Mouse (Mus musculus): ENCODE results near the gene Ryr3.

The Ryr3 gene

DNA sequence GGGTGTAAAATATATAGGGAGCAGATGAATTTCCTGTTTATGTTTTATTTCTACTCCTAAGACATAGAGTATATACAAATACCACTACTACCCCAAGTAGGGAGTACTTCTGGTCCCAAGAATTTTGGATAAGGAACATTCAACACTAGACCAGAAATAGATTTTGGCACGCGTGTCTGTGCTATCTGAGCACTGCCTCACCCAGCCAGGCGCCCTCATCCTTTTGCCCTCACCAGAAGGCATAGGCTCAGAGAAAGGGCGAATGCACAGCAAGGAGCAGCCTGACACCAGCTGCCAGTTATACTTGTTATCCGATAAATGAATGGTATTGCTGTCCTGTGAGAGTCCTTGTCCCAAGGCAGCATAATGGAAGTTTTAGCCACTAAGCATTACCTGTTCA lies 579.7 kb downstream of the Ryr3 start:
- DNase-seq (ENCODE audit: low read depth) = no peak

- no peak for DNase-seq (ENCODE audit: low read depth)
Measured at GRCm38 (mm10) chr2:112632536-112632935, 584.4 kb downstream of the Ryr3 start.

- no peak for DNase-seq (ENCODE audit: low read depth)
Measured at GRCm38 (mm10) chr2:112630669-112631068, 586.2 kb downstream of the Ryr3 start.

DNA sequence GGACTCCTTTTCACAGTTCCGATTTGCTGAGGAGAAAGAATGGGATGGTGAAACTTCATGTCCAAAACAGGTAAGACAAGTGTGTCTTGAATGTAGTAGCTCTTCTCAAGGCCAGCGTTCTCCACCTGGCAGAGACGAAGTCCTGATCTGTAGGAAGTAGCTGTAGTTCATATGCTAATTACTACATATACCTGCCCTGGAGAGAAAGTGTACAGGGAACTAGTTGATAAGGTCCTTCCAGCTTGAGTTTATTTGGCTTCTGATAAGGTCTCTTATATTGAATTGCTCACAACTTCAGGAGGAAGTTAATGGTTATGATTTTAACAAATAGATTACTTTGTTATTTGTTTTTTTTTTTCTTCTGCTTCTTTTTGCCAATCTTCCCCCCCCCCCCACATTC lies 591.7 kb downstream of the Ryr3 start:
- DNase-seq (ENCODE audit: low read depth) = no peak

GRCm38 (mm10) chr2:112617206-112617605 lies 599.7 kb downstream of the Ryr3 start:
- DNase-seq (ENCODE audit: low read depth) = no peak

GRCm38 (mm10) chr2:112614375-112614774 lies 602.5 kb downstream of the Ryr3 start:
- DNase-seq (ENCODE audit: low read depth) = no peak

GRCm38 (mm10) chr2:112612628-112613027 lies 604.3 kb downstream of the Ryr3 start:
- no peak for DNase-seq (ENCODE audit: low read depth)

DNA sequence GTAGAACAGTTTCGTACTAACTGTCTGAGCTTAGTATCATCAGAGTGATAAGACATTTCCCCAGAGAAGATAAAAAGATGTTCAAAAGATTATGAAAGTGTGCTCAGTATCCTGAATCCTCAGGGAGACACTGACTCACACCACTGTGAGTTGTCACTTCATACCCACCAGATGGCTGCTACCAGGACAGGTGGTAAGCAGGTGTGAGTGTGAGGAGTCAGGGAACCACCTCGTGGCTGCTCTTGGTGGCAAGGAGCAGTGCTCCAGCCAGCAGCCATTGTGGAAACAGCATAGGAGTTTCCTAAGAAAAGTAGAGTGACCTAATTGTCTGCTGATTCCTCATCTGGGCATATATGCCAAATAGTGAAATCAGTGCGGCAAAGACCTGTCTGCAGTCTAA lies 610.4 kb downstream of the Ryr3 start:
- DNase-seq (ENCODE audit: low read depth) = no peak

DNA sequence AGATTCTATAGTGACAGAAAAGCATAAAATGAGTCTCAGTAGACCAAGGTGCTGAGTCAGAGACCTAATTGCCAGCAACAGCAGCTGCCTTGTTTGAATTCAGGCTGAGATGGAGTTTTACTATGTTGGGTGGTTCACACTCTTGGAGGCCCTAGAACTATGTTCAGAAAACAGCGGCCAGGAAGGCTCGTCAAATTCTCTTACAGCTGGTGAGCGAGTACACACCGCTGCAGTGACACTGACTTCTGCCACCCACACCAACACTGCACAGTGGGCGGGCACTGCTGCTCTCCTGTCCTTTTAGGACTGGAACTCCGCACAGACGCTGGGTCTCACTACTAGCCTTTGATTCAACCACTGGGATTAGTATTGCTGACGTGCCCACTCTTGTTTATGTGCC lies 614.4 kb downstream of the Ryr3 start:
- no peak for DNase-seq (ENCODE audit: low read depth)

DNA sequence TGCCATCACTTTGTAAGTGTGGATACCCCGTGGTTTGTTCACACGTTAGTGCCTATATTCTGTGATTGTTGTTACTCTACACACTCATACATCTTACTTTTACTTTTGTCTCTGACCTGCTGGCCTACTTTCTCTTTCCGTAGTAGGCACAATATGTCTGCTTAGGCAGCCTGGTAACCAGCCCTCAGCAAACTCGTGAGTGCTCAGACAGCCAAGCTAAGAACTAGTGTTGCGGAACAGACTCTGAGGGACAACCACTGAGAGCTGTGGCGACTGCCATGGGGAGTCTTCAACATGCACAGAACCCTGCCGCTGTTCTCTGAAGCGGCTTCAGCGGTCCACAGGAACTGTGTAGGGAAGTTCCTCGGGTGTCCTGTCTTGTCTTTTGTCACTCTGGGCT lies 616.7 kb downstream of the Ryr3 start:
- DNase-seq (ENCODE audit: low read depth) = no peak

DNA sequence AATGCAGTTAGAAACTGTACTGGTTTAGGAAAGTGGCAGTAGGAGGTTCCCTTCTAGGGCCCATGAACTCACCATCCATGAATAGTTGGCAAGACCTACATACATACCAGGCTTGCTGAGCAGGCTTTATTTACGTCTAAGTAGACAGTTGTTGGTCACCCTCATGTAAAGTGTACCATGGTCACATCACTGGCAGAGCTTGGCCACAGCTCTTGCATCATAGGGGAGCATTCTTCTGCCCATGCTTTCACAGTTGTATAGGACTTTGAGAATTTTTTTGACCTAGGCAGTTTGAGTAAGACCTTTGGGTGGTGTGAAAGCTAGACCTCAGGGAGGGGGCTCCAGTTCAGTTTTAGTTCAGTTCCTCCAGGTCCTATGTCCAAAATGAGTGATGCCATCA lies 619.8 kb downstream of the Ryr3 start:
- no peak for DNase-seq (ENCODE audit: low read depth)

- no peak for DNase-seq (ENCODE audit: low read depth)
Measured at GRCm38 (mm10) chr2:112596415-112596814, 620.5 kb downstream of the Ryr3 start.

GRCm38 (mm10) chr2:112595807-112596206 lies 621.1 kb downstream of the Ryr3 start:
- DNase-seq (ENCODE audit: low read depth) = no peak

DNA sequence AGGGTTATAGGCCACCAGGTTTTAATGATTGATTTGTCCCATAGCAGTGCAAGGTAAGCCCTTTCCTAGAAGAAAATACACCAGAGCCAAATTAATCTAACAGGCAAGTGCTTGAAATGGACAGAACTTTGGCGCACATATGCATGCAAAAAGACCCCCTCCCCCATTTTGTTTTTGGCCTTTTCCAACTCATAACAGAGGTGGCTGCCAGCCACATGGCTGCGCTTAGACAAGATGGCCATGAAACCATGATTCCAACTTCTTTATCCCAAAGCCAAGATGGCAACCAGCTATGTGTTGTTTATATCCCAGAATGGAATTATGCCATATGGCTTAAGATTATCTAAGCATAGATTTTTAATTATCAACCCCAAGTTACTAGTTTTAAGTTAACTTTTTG lies 623.1 kb downstream of the Ryr3 start:
- DNase-seq (ENCODE audit: low read depth) = no peak

GRCm38 (mm10) chr2:112593322-112593721 lies 623.6 kb downstream of the Ryr3 start:
- no peak for DNase-seq (ENCODE audit: low read depth)

DNA sequence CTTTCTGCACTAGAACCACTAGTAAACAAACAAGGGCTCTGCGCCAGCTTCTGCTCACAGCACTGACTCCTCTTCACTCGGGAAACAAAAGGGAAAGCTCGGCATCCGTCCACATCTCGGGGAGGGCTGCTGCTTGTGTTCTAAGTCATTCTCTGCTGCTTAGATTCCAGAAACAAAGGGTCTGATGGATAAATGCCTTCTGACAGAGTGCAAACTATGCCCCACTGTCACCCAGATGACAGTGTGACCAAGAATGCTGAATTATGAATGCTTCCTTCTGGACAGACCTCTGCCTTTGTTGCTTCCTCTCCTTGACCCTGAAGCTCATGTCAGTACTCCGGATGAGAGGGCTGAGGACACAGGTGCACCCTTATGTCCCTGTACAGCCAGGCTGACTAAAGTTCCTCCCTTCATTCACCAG lies 625.4 kb downstream of the Ryr3 start:
- DNase-seq (ENCODE audit: low read depth) = no peak

- DNase-seq (ENCODE audit: low read depth) = no peak
Measured at GRCm38 (mm10) chr2:112590985-112591384, 625.9 kb downstream of the Ryr3 start.

Measured in c-Kit-positive CD71-positive TER-119-negative erythroid progenitor cells, embryonic 14.5 days (primary cell).